Mouse (Mus musculus) right cerebral cortex, postnatal 25 days (tissue): ENCODE data around the gene Ulk3.

Experiments used
- DNase-seq: peaks from one replicate; pipeline ENCODE4 v3.0.0; 2022

Gene Ulk3

DNA sequence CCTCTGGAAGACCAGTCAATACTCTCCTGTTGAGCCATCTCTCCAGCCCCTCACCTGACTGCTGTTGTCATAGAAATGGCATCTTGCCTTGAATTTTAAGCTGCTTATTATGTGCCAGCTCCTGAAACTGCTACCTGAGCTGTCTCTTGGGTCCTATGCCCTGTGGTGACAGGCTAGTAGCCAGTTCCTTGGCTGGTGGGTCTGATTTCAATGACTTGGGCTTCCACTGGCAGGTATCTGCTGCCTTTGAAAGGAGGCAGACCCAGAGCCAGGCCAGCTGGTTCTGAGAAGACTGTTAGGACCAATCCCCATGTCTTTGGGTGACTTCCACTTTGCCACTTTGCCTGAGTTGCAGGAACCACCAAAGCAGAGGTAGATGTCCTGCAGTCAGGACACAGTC is 14.9 kb upstream of the Ulk3 start:
- no peak for DNase-seq

GRCm38 (mm10) chr9:57575577-57575976 is 13.7 kb upstream of the Ulk3 start:
- DNase-seq, result no peak

GRCm38 (mm10) chr9:57577144-57577849 is 12.0 kb upstream of the Ulk3 start:
- no peak for DNase-seq

- DNase-seq, result no peak
Observed at GRCm38 (mm10) chr9:57584991-57585390, 4.3 kb upstream of the Ulk3 start.

- DNase-seq, result no peak
Observed at GRCm38 (mm10) chr9:57590726-57591125, 1.5 kb downstream of the Ulk3 start.

DNA sequence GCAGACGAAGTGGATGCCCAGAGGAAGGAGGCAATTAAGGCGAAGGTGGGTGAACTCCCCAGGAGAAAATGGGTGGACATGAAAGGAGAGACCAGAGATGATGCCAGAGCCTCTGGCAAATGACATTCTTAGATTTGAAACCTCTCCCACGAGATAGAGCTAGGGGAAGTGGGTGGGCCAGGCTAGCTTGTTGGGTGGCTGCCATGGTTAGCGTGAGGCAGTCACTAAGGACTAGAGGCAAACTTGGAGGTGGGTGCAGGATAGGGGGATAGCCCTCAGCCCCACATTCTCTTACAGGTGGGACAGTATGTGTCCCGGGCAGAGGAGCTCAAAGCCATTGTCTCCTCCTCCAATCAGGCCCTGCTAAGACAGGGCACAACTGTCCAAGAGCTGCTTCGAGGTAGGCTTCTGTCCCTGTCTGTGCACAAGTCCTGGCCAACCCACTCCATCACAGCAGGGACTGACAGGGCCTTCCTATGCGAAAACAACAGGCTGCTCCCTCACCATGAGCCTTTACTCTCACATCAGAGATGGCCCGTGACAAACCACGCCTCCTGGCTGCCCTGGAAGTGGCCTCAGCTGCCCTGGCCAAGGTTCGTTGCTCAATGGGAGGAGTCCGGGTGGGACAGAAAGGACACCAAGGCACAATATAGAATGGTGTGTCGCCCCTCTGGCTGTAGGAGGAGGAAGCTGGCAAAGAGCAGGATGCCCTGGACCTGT is 4.4 kb downstream of the Ulk3 start:
- DNase-seq, result no peak

- no peak for DNase-seq
Observed at GRCm38 (mm10) chr9:57594174-57594509, 4.9 kb downstream of the Ulk3 start.

DNA sequence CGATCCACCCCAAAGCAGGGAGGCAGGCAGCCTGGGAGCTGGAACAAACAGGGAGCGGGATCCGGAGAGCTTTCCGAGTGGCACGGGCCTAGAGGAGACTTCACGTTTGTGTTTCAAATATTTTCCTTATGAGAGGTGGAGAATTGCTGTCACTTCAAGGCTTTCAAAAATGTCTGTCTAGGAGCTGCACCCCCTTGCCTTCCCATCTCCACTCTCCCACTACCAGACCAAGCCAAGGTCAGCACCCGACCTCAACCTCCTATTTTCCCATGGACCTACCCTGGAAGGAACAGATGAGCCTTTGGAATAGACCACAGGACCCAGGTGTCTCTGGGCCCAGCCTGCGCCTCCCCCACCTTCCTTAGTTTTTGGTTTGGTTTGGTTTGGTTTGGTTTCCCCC is 8.0 kb downstream of the Ulk3 start:
- no peak for DNase-seq

- DNase-seq, result no peak
Observed at GRCm38 (mm10) chr9:57597929-57598382, 8.7 kb downstream of the Ulk3 start.

- no peak for DNase-seq
Observed at GRCm38 (mm10) chr9:57598851-57599563, 9.8 kb downstream of the Ulk3 start.

GRCm38 (mm10) chr9:57600620-57601352 is 11.5 kb downstream of the Ulk3 start:
- DNase-seq, result no peak

- DNase-seq, result peak; percentile 64
Observed at GRCm38 (mm10) chr9:57601353-57601706, 12.1 kb downstream of the Ulk3 start.

GRCm38 (mm10) chr9:57602098-57602497 is 12.8 kb downstream of the Ulk3 start:
- no peak for DNase-seq

GRCm38 (mm10) chr9:57604875-57605274 is 15.6 kb downstream of the Ulk3 start:
- DNase-seq, result no peak

- no peak for DNase-seq
Observed at GRCm38 (mm10) chr9:57605503-57605902, 16.3 kb downstream of the Ulk3 start.

GRCm38 (mm10) chr9:57606139-57606851 is 17.0 kb downstream of the Ulk3 start, which contains the start of gene Cplx3:
Cplx3 (minus strand) TSS chr9:57606281.
- no peak for DNase-seq

- no peak for DNase-seq
Observed at GRCm38 (mm10) chr9:57609803-57610202, 20.6 kb downstream of the Ulk3 start.

DNA sequence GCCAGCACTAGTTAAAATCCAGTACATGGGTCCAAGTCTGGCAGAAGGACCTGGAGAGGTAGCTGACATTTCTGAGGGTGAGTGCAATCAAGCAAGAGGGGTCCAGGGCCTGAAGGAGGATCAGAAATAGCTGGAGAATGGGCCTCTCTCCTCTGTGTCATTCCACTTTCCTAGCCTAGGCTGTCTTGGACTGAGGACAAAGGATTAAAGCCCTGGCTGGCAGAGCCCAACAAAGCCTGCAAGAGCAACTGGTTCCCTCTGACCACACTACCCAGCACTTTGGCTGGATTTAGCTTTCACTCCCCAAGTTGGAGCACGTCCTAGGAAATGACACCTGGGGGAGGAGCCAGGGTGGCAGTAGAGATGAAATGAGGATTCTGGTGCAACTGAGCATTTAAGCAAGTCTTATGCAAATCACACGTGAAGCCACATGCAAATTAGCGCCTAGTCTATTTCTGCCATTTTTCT is 21.1 kb downstream of the Ulk3 start:
- DNase-seq, result no peak

DNA sequence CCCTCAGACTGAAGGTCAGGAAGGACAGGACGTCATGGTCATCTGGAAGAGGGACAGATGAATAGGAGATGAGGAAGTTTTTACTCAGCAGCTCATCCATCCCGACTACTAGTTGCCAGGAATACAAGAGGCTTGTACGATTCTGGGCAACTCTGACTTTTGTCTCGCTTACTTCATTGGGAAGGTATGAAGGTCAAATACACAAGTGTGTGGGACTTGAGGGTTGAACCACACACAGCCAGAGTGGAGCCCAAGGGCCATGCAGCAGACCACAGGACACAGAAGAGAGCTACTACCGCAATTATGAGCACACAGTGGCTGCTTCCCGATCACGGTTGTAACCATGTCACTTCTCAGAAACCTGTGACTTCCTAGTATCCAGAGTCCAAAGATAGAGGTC is 23.3 kb downstream of the Ulk3 start:
- DNase-seq, result no peak

DNA sequence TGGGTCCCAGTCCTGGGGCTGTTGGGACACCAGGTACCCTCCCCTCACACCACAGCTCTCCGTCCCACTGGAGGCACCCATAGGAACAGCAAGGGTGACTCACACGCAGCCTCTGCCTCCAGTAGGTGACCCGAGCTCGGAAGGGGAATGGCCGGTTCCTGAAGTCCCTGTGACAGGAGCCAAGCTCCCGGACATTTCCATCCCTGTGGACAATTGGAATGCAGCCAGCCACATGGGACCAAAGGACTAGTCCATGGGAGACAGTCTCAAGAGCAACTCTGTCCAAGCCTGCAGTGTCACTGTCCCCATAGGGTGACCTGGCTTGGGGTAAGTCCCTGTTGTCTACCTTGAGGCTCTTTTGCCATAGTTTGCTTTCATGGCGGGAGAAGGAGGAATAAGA is 24.7 kb downstream of the Ulk3 start:
- no peak for DNase-seq

DNA sequence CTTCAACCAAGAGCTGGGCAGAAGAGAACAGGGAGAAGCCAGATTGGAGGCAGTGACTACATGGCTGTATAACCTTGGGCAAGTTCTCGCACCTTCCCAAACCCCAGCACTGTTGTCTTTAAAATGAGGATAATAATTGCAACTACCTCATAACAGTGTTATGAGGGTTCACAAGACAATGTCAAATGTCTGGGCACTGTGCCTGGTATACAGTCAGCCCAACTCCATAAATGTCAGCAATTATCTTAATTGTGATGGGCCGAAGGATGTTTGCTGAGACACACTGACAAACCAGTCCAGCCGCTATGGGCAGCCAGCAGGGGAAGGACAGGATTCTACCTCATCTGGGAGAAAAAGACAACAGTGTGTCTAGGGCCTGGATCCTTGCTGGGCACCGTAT is 25.5 kb downstream of the Ulk3 start:
- DNase-seq, result no peak

DNA sequence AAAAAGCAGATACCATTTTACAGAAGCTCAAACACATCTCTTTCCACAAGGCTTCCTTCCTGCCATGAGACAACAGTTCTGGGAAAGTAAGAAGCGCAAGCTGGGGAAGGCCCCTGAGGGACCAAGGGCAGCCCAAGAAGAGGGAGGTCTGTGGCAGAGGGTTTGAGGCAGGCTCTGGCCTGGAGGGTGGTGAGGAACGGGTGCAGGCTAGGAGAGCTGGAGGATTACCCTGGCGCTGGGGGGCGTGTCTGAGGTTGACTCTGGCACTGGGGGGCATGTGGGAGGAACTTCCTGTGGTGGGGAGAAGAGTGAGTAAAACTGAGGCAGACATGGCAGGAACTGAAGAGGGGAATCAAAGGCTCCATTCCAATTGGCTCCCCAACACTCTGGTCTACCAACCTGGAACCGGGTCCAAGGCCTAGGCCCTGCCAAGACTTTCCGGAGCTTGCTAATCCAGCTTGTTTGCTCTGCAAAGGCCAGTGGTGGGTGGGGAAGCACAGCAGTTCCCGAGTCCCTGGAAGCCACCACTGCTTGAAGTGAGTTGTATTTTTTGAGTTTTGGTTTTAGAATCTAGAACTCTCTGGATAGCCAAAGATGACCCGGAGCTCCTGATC is 28.4 kb downstream of the Ulk3 start:
- no peak for DNase-seq
